Mouse (Mus musculus): ENCODE measurements around the gene Shisa3. TPM values are rescaled to one million over a fixed set of nuclear protein-coding genes. Genes with fewer than 3 reads are reported as not detected.

The Shisa3 gene
- total RNA-seq (2023), result not detected

GRCm38 (mm10) chr5:67607804-67608673 is at the start of gene Shisa3:
Shisa3 (plus strand) TSS chr5:67607882.

Other genes starting within 250 kb of the Shisa3 start
- gene Bend4, start 179.6 kb upstream of the Shisa3 start, total RNA-seq (2023), result 2.7 TPM
- gene Atp8a1, start 239.6 kb downstream of the Shisa3 start, total RNA-seq (2023), result 99.7 TPM

All from CD4-positive naive resting alpha-beta T cell, adult 76 days (primary cell).